Mouse (Mus musculus) hindbrain, embryonic 14.5 days (tissue): ENCODE measurements around the gene Spats2l. TPM values are rescaled to one million over a fixed set of nuclear protein-coding genes. Genes with fewer than 3 reads are reported as not detected.

Experiments
- ATAC-seq: fragments of 200-750 bp; cut with Nextera tagmentation; 2 replicates; pipeline ENCODE4 v1.8.0; 2017; ENCODE audit warnings: moderate number of reproducible peaks, mild to moderate bottlenecking, moderate TSS enrichment, moderate library complexity; ENCODE audit not compliant: low FRiP score
- DNase-seq: peaks from one replicate; pipeline ENCODE4 v3.0.0-alpha.2; 2015; ENCODE audit warnings: low spot score
- H3K27ac ChIP-seq: fragments of 300-500 bp; sonication (generic); 2 replicates; pipeline ENCODE4 v1.5.1; 2014; ENCODE audit warnings: mild to moderate bottlenecking, moderate library complexity
- H3K27me3 ChIP-seq: fragments of 300-500 bp; sonication (generic); 2 replicates; pipeline ENCODE4 v1.6.1; 2014; ENCODE audit warnings: mild to moderate bottlenecking, low read length, mixed read lengths; ENCODE audit not compliant: control insufficient read depth, insufficient read depth
- H3K36me3 ChIP-seq: fragments of 300-500 bp; sonication (generic); replicated peaks from 2 replicates; pipeline ENCODE4 v1.6.1; 2014; ENCODE audit not compliant: control insufficient read depth, insufficient read depth
- H3K4me1 ChIP-seq: fragments of 300-500 bp; sonication (generic); replicated peaks from 2 replicates; pipeline ENCODE4 v1.6.1; 2014; ENCODE audit warnings: antibody characterized with exemption, low read length, mixed read lengths; ENCODE audit not compliant: control insufficient read depth, insufficient read depth
- H3K4me2 ChIP-seq: fragments of 300-500 bp; sonication (generic); replicated peaks from 2 replicates; pipeline ENCODE4 v1.6.1; 2014; ENCODE audit warnings: mild to moderate bottlenecking, moderate library complexity
- H3K4me3 ChIP-seq: fragments of 300-500 bp; sonication (generic); replicated peaks from 2 replicates; pipeline ENCODE4 v1.5.1; 2014; ENCODE audit warnings: mild to moderate bottlenecking, low read length
- H3K9ac ChIP-seq: fragments of 300-500 bp; sonication (generic); 2 replicates; pipeline ENCODE4 v1.6.1; 2014
- H3K9me3 ChIP-seq: fragments of 300-500 bp; sonication (generic); 2 replicates; pipeline ENCODE4 v1.6.1; 2016; ENCODE audit warnings: low read length; ENCODE audit not compliant: control insufficient read depth
- WGBS: fragments of 180-500 bp; shearing (Covaris S2); extraction: QIAGEN DNeasy Blood & Tissue Kit; methylation state at CpG from one replicate; pipeline ENCODE4 v1.1.7; 2014; 5-methylcytosine and 5-hydroxymethylcytosine counted together
- polyA plus RNA-seq: library from polyadenylated mRNA; unstranded; fragments of >200 nt; fragmentation: Nextera tagmentation; extraction: Ambion mirVana; gene quantifications from 2 replicates; pipeline ENCODE4 v1.2.1, GENCODE M21; 2014

Spats2l gene
- polyA plus RNA-seq, 1 experiment from 2014 or later = 83.2 TPM

DNA sequence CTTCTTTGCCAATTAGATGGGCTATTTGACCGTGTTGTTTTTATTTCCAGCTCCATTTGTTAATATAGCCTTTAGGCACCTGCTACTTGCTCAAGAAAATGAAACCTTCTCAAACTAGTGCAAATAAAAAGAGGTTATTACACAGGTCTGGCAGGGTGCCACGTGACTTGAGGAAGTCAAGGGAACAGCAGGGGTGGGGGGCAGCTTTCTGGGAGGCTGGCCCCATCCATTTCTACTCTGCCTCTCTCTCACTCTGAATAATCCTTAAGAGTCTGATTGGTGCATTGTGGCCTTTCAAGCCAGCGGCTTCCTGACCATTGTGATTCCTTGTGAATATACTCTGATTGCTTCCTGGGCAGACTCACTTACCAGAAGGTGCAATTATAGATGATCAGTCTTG lies 98.0 kb downstream of the Spats2l start:
- H3K9ac ChIP-seq = no peak overlapping the region
- ATAC-seq (no peak), DNase-seq (no peak)
- H3K9me3 ChIP-seq = no peaks in the 10 kb centered on the region
- H3K4me2 ChIP-seq = no peak overlapping the region
- H3K36me3 ChIP-seq = no peaks in the 10 kb centered on the region
- H3K27me3 ChIP-seq = no peaks in the 10 kb centered on the region
- peaks cover 36% of the 10 kb centered on the region for H3K4me1 ChIP-seq
- no peak overlapping the region for H3K4me3 ChIP-seq
- WGBS = 38% methylated on average over 3 of the region's 3 CpGs
- H3K27ac ChIP-seq = no peak overlapping the region

DNA sequence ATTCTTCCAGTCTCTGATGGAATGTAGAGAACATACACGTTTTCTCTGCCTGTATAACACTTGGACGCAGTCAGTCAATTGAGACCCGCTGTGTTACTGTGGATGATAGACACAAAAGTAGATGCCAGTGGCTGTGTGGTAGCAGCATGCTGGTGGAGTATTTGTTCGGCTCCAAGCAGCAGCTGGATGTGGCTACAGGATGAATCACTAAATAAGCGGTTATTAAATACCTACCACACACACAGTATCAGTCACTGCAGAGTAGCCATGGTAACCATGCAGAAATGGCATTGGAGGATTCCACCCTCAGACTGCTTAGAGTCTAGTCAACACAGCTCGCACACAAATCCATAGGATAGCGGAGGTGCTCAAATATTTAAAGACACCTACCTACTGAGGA lies 100.0 kb downstream of the Spats2l start:
- no peak overlapping the region for H3K4me3 ChIP-seq
- WGBS = 69% methylated on average over 7 of the region's 7 CpGs

DNA sequence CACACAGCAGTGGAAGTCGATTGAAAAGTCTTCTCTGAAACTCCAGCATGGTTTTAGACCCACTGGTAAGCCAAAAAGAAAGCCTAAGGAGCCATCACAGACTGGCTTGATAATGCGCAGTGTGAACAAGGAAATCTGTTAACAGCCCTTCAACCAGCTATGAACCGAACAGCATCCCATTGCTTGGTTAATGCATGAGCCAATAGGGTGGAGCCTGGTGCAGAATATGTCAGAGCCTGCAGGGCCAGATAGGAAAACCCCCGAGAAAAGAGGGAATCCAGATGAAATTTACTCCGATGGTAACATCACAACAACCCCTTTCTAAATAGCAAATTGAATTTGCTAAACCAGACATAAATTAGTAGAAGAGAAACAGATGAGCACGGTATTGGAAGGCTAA lies 101.1 kb downstream of the Spats2l start:
- Histone ChIP-seq H3K27me3 (no peaks in the 10 kb centered on the region), H3K4me3 (no peak overlapping the region), H3K9me3 (no peaks in the 10 kb centered on the region), H3K9ac (no peak overlapping the region), H3K27ac (peak overlapping the region; percentile 75), H3K4me2 (peak overlapping the region; percentile 6; the same call in 1 of the 2 replicates), H3K36me3 (peaks cover 6% of the 10 kb centered on the region), H3K4me1 (peaks cover 30% of the 10 kb centered on the region)
- ATAC-seq = peak; percentile 61
- DNase-seq = no peak
- WGBS = 45% methylated on average over 6 of the region's 6 CpGs

More for the DNA sequence above, 100.0 kb downstream of the Spats2l start:
- ATAC-seq = no peak
- H3K27ac ChIP-seq = no peak overlapping the region; the same call in 1 of the 2 replicates
- H3K9me3 ChIP-seq = no peaks in the 10 kb centered on the region
- H3K4me2 ChIP-seq = no peak overlapping the region
- H3K4me1 ChIP-seq = peaks cover 30% of the 10 kb centered on the region
- no peaks in the 10 kb centered on the region for H3K27me3 ChIP-seq
- no peak for DNase-seq
- no peak overlapping the region for H3K9ac ChIP-seq
- no peaks in the 10 kb centered on the region for H3K36me3 ChIP-seq

DNA sequence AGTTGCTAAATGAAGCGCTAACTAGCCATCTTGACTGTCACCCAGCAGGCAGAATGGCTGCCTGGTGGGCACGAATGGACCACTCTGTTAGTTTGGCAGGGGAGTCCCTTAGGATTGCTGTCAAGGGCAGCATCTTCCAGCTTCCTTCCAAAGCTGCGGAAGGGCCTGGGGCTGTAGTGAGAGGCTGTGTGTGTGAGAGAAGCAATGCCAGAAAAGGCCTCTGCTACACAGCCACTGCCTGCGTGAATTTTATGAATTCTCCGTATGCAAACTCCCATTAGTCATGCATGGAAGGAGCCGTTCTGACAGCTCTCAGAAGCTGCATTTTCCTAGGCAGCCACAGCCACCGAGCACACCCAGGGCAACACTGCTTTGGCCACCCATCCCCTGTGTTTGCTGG lies 101.5 kb downstream of the Spats2l start:
- Histone ChIP-seq H3K36me3 (peaks cover 10% of the 10 kb centered on the region), H3K27ac (peak overlapping the region; percentile 75), H3K9ac (0 out of 2 replicates have a peak overlapping the region, but pooled peaks have one; percentile 24), H3K4me3 (no peak overlapping the region), H3K4me2 (peak overlapping the region; percentile 6; the same call in 1 of the 2 replicates), H3K27me3 (no peaks in the 10 kb centered on the region), H3K9me3 (no peaks in the 10 kb centered on the region), H3K4me1 (peaks cover 30% of the 10 kb centered on the region)
- ATAC-seq = peak; percentile 86
- WGBS = 17% methylated on average over 7 of the region's 7 CpGs
- peak; percentile 70 for DNase-seq

DNA sequence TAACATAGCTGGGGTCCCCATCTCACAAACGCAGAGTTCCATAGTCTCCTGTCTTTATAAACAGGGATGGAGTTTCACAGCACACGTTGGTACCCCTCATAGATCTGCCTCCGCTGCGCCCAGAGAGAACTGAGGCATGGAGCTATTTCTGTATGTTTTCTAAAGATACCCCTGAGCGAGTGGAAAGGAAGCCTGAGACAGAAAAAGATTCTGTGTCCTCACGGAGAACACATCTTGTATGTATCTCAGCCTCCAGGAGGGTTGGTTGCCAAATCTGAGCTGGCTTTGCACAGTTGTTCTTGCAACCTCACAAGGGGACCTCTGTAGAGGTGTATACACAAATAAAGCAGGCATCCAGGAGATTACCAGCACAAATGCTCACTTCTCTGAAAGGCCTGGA lies 105.0 kb downstream of the Spats2l start:
- peaks cover 10% of the 10 kb centered on the region for H3K36me3 ChIP-seq
- WGBS = 90% methylated on average over 6 of the region's 6 CpGs
- H3K27ac ChIP-seq = no peak overlapping the region
- no peaks in the 10 kb centered on the region for H3K9me3 ChIP-seq
- DNase-seq = no peak
- ATAC-seq = no peak
- no peak overlapping the region for H3K9ac ChIP-seq
- H3K4me1 ChIP-seq = peaks cover 20% of the 10 kb centered on the region
- H3K4me3 ChIP-seq = no peak overlapping the region
- no peaks in the 10 kb centered on the region for H3K27me3 ChIP-seq
- H3K4me2 ChIP-seq = no peak overlapping the region

DNA sequence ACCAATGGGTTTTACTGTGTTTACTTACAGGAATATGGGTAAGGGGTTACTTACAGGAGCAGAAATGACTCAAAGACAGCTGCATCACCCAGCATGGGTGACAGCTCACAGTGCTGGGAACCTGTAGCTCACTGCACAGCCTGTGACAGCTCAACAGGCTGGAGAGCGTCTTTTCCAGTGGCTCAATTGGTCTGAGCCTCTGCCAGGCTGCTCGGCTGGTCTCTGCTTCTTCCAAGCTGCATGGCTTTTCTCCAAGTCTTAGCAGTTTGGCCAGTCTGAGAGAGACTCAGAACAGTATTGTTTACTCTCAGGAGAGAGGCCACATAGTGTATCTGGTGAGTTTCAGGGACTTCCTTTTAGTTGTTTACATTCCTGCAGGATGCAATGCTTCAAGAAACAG lies 110.9 kb downstream of the Spats2l start:
- Histone ChIP-seq H3K4me3 (no peak overlapping the region), H3K27me3 (no peaks in the 10 kb centered on the region), H3K9ac (no peak overlapping the region), H3K4me1 (no peaks in the 10 kb centered on the region), H3K36me3 (peaks cover 27% of the 10 kb centered on the region), H3K9me3 (no peaks in the 10 kb centered on the region), H3K27ac (no peak overlapping the region), H3K4me2 (no peak overlapping the region)
- 56% methylated on average over 2 of the region's 2 CpGs for WGBS
- ATAC-seq = 0 out of 2 replicates have a peak, but pooled peaks have one; percentile 40
- no peak for DNase-seq

DNA sequence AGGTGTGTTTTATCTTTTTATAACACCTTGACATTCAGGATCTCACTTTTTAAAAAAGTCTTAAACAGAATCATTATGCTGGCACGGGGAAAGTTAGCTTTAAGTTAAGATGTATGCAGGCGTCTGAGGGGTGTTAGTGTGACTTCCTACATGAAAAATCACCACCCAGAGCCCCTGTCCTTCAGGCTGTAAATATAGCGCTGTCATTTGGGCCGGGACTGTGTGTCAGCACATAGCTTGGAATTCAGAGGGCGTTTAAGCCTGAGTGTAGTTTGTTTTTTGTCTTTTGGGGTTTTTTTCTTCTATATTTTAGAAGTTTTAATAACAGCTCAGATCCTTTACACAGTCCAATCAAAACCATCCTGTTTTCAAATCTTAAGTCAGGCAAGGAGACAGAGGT lies 115.8 kb downstream of the Spats2l start:
- Histone ChIP-seq H3K27me3 (no peaks in the 10 kb centered on the region), H3K9me3 (no peaks in the 10 kb centered on the region), H3K4me2 (no peak overlapping the region), H3K4me1 (no peaks in the 10 kb centered on the region), H3K9ac (no peak overlapping the region), H3K4me3 (no peak overlapping the region), H3K27ac (no peak overlapping the region), H3K36me3 (peaks cover 21% of the 10 kb centered on the region; the same call in 1 of the 2 replicates)
- DNase-seq = no peak
- WGBS = 39% methylated on average over 5 of the region's 5 CpGs
- ATAC-seq = no peak

DNA sequence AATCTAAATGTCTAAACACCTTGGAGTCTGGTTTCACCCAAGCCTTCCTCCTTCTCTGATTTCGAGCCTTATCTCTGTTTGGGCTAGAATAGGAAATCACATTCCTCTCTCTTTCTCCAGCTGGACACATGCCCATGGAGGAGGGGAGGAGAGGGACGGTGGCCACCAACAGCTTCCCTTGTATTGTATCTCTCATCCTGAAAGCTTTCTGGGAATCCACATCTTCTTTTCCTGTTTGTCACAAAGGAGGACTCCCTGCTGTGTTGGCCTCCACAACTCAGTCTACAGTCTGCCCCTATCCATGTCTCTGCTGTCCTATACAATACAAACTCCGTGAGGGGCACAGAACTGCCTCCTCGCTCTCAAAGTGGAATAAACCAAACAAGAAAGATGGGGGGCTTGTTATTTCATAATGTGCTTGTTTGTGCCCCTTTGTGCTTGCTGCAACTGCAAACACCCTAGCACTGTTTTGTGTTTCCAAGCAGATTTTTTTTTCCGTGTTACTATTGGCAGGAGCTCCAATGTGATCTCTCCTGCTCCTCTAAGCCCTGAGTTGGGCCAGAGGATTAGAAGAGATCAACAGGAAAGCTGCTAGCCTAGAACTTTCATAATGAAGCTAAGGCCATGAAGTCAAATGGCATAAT lies 116.4 kb downstream of the Spats2l start:
- no peak overlapping the region for H3K4me3 ChIP-seq
- H3K27ac ChIP-seq = no peak overlapping the region
- no peak overlapping the region for H3K9ac ChIP-seq

DNA sequence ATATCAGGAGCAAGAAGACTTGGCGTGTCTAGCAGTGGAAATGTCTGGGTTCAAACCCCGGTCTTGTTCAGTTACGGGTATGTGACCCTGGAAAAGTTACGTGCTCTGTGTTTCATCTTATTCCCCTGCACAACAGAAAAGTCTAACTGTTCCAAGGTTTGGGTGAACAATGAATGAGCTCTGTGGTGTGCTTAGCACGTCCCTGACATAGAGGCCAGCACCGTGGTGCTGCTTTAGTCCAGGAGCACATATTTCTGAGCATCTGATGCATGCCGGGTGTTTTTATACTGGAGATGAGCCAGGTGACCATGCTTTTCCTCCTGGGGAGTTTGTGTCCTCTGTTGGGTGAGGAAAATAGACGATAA lies 116.9 kb downstream of the Spats2l start:
- ATAC-seq (no peak), DNase-seq (no peak)
- Histone ChIP-seq H3K27me3 (no peaks in the 10 kb centered on the region), H3K9ac (no peak overlapping the region), H3K36me3 (peaks cover 16% of the 10 kb centered on the region; the same call in 1 of the 2 replicates), H3K4me2 (no peak overlapping the region), H3K27ac (no peak overlapping the region), H3K4me1 (no peaks in the 10 kb centered on the region), H3K4me3 (no peak overlapping the region), H3K9me3 (0 out of 2 replicates have a peak, but pooled peaks cover 2% of the 10 kb centered on the region)
- 61% methylated on average over 8 of the region's 8 CpGs for WGBS

More for the DNA sequence above, 116.4 kb downstream of the Spats2l start:
- WGBS = 13% methylated on average over 5 of the region's 5 CpGs
- H3K36me3 ChIP-seq = peaks cover 21% of the 10 kb centered on the region; the same call in 1 of the 2 replicates
- H3K27me3 ChIP-seq = no peaks in the 10 kb centered on the region
- ATAC-seq (peak; percentile 46; the same call in 1 of the 2 replicates), DNase-seq (no peak)
- H3K4me1 ChIP-seq = no peaks in the 10 kb centered on the region
- H3K4me2 ChIP-seq = no peak overlapping the region
- 0 out of 2 replicates have a peak, but pooled peaks cover 2% of the 10 kb centered on the region for H3K9me3 ChIP-seq
